Comparison of ENCODE assay signal across 25 mouse cellular contexts in the genomic region with DNA sequence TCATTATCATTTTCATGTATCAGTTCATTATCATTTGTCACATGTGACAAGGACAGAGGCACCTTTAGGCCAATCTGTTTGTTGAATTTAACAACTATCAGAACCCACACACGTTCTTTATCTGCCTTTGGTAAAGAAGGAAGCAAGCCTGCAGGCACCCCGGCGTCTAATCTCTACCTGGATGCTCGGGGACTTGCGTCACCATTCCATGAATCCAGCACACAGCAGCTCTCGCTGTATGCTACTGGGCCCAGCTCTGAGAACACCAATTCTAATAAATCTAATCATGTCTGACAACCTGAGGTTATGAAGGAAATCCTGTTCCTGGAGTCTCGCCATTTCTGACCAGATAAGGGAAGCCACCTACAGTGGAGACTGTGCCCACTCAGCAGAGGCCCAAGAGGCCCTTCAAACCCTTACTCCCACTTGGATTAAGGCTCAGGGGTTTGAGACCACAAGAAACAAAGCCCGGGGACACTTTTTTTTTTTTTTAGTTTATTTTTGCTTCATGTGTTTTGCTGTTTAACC. TPM values are rescaled to one million over a fixed set of nuclear protein-coding genes. Genes with fewer than 3 reads are reported as not detected.
DNase-seq lines count a peak whose midpoint lies in the region; ATAC-seq and TF ChIP-seq lines count a peak whose summit lies in the region.
"Had no signal": no experiment of that assay in that cellular context is flagged by ENCODE, and none has a peak within 500 bp of the region (broad histone marks: within the 10 kb centered on the region; RNA-seq: fewer than 3 reads in every experiment).

No protein-coding gene starts in this region.

- H3K9ac ChIP-seq in kidney, postnatal 0 days (ENCODE audit: low read depth, low read length): no peak overlapping the region
- no peak overlapping the region for H3K9ac ChIP-seq in stomach, postnatal 0 days (ENCODE audit: low read length)
- H3K9ac ChIP-seq: limb, embryonic 15.5 days; liver, embryonic 14.5 days; lung, embryonic 15.5 days; midbrain, embryonic 13.5 days had no signal

- H3K4me3 ChIP-seq in kidney, postnatal 0 days (replicated peaks; ENCODE audit: low read depth, low read length): no peak overlapping the region
- H3K4me3 ChIP-seq in stomach, postnatal 0 days (ENCODE audit: low read depth, low read length): no peak overlapping the region
- H3K4me3 ChIP-seq: forebrain, embryonic 10.5 days; hindbrain, embryonic 10.5 days; limb, embryonic 15.5 days; lung, embryonic 15.5 days; megakaryocyte, embryonic 14.5 days; midbrain, embryonic 13.5 days had no signal

- TF ChIP-seq EP300 in stomach, postnatal 0 days (optimal IDR thresholded peaks at IDR 0.05): no peak

- no peaks in the 10 kb centered on the region for H3K4me1 ChIP-seq in kidney, postnatal 0 days (replicated peaks; ENCODE audit: insufficient read depth, low read length)
- H3K4me1 ChIP-seq in stomach, postnatal 0 days (replicated peaks; ENCODE audit: control insufficient read depth, insufficient read depth): no peaks in the 10 kb centered on the region

- WGBS in kidney, postnatal 0 days: 64% methylated on average over 8 of the region's 8 CpGs
- 51% methylated on average over 8 of the region's 8 CpGs for WGBS in stomach, postnatal 0 days

- no peak overlapping the region for H3K27ac ChIP-seq in kidney, postnatal 0 days
- H3K27ac ChIP-seq in stomach, postnatal 0 days (replicated peaks): no peak overlapping the region
- H3K27ac ChIP-seq: forebrain, embryonic 10.5 days; hindbrain, embryonic 10.5 days; limb, embryonic 15.5 days; liver, embryonic 14.5 days; lung, embryonic 15.5 days; midbrain, embryonic 13.5 days had no signal

- ATAC-seq in kidney, postnatal 0 days (replicated peaks; ENCODE audit: low FRiP score, low read depth): no peak
- peak; percentile 78 for ATAC-seq in stomach, postnatal 0 days (ENCODE audit: low FRiP score, low TSS enrichment)
- ATAC-seq: forebrain, embryonic 16.5 days; hindbrain, embryonic 16.5 days; intestine, embryonic 16.5 days; midbrain, embryonic 13.5 days had no signal

- H3K36me3 ChIP-seq in kidney, postnatal 0 days (ENCODE audit: insufficient read depth, low read length): peaks cover 14% of the 10 kb centered on the region; the same call in 1 of the 2 replicates
- 0 out of 2 replicates have a peak, but pooled peaks cover 2% of the 10 kb centered on the region for H3K36me3 ChIP-seq in stomach, postnatal 0 days (ENCODE audit: control insufficient read depth, insufficient read depth, low read length)
- H3K36me3 ChIP-seq: limb, embryonic 15.5 days had no signal

- no peak overlapping the region for H3K4me2 ChIP-seq in kidney, postnatal 0 days (ENCODE audit: low read length)
- H3K4me2 ChIP-seq in stomach, postnatal 0 days (replicated peaks; ENCODE audit: low read depth): no peak overlapping the region
- H3K4me2 ChIP-seq: limb, embryonic 15.5 days; lung, embryonic 15.5 days; midbrain, embryonic 13.5 days had no signal

- no peak for TF ChIP-seq CTCF in kidney, postnatal 0 days (IDR thresholded peaks at IDR 0.05; ENCODE audit: low read depth)
- no peak for TF ChIP-seq CTCF in stomach, postnatal 0 days (IDR thresholded peaks at IDR 0.05; ENCODE audit: low read depth)

- DNase-seq in adrenal gland, adult 2 months: peak; percentile 24
- DNase-seq in adrenal gland, postnatal 14 days: no peak
- DNase-seq in kidney, adult 11 months: peak; percentile 9
- DNase-seq in kidney, adult 18-20 months: no peak
- DNase-seq in kidney, postnatal 0 days (ENCODE audit: low spot score): peak; percentile 13
- DNase-seq in stomach, postnatal 0 days (ENCODE audit: low spot score): peak; percentile 64
- no peak for DNase-seq in spleen, postnatal 4 days (ENCODE audit: low spot score in 2 of 2)
- DNase-seq: cerebellum, adult 11 months; cerebellum, adult 9-11 months; gastrocnemius, postnatal 14 days; left cerebral cortex, postnatal 4 days; lung, postnatal 36 days; right cerebral cortex, postnatal 14 days; thymus, adult 2 months; thymus, postnatal 4 days had no signal

- H3K9me3 ChIP-seq in kidney, postnatal 0 days (replicated peaks; ENCODE audit: low read length): no peaks in the 10 kb centered on the region
- no peaks in the 10 kb centered on the region for H3K9me3 ChIP-seq in stomach, postnatal 0 days (ENCODE audit: control insufficient read depth, low read length)
- H3K9me3 ChIP-seq: forebrain, embryonic 10.5 days; hindbrain, embryonic 10.5 days; limb, embryonic 15.5 days; lung, embryonic 15.5 days; megakaryocyte, embryonic 14.5 days; midbrain, embryonic 13.5 days had no signal

- H3K27me3 ChIP-seq in kidney, postnatal 0 days (ENCODE audit: insufficient read depth, low read length): no peaks in the 10 kb centered on the region
- no peaks in the 10 kb centered on the region for H3K27me3 ChIP-seq in stomach, postnatal 0 days (ENCODE audit: control insufficient read depth, insufficient read depth, low read length)
- H3K27me3 ChIP-seq: limb, embryonic 15.5 days; lung, embryonic 15.5 days; midbrain, embryonic 13.5 days had no signal

RNA-seq across cellular contexts. Expression of a gene that starts 7.0 kb away (rescaled TPM):
- 10 to 100 TPM; 13.9 to 22.0 TPM for total RNA-seq in adrenal gland, adult 2 months (2021)
- polyA plus RNA-seq in adrenal gland, adult 2 months (2012; rRNA removed): 2.0 and 2.4 TPM in 2 replicates
- 13.9 and 16.3 TPM in 2 replicates for total RNA-seq in adrenal gland, postnatal 14 days (2021)
- polyA plus RNA-seq in kidney, postnatal 0 days (2015; fragmentation: Nextera tagmentation; extraction: Ambion mirVana): 10.8 and 13.0 TPM in 2 replicates
- polyA plus RNA-seq in stomach, postnatal 0 days (2015; fragmentation: Nextera tagmentation; extraction: Ambion mirVana): 4.7 and 5.5 TPM in 2 replicates

Comparison
In these comparisons a context has a peak if more than half of its experiments do, and no peak if none do; other contexts are left out.
1. DNase-seq: peak in adrenal gland, adult 2 months (single experiment), kidney, adult 11 months (single experiment), kidney, postnatal 0 days (single experiment) and stomach, postnatal 0 days (single experiment); none in adrenal gland, postnatal 14 days (single experiment), kidney, adult 18-20 months (single experiment) and spleen, postnatal 4 days (0 of 2).